Comparison of ENCODE assay signal across 8 mouse cellular contexts in genomic region chr7:79148711-79149266, GRCm38 (mm10). TPM values are rescaled to one million over a fixed set of nuclear protein-coding genes. Genes with fewer than 3 reads are reported as not detected.
DNase-seq lines count a peak whose midpoint lies in the region; ATAC-seq lines count a peak whose summit lies in the region.

Gene Mfge8 (minus strand): TSS chr7:79149060.

- ATAC-seq in erythroblast, adult 5-6 weeks (replicated peaks; ENCODE audit: low FRiP score, poor library complexity, severe bottlenecking), result no peak
- ATAC-seq in midbrain, embryonic 12.5 days (ENCODE audit: low FRiP score, low read depth), result peak; percentile 96

- peak within 1 kb of the TSS; percentile 87 for H3K4me2 ChIP-seq in midbrain, embryonic 12.5 days (replicated peaks)

- H3K27ac ChIP-seq in embryonic facial prominence, embryonic 10.5 days (replicated peaks), result peak within 1 kb of the TSS; percentile 90
- H3K27ac ChIP-seq in limb, embryonic 10.5 days, result peak within 1 kb of the TSS; percentile 92
- no peak within 1 kb of the TSS for H3K27ac ChIP-seq in midbrain, embryonic 12.5 days (replicated peaks)

- under 1% methylated on average over 39 of the region's 39 CpGs for WGBS in embryonic facial prominence, embryonic 10.5 days
- WGBS in limb, embryonic 10.5 days, result under 1% methylated on average over 39 of the region's 39 CpGs
- WGBS in midbrain, embryonic 12.5 days, result 0% methylated on average over 39 of the region's 39 CpGs

- peak; percentile 94 for DNase-seq in embryonic facial prominence, embryonic 10.5 days (ENCODE audit: low spot score)
- DNase-seq in heart, adult 11 months, result peak; percentile 100
- DNase-seq in kidney, adult 11 months, result peak; percentile 89
- peak; percentile 91 for DNase-seq in limb, embryonic 10.5 days (ENCODE audit: low spot score)
- DNase-seq in skeletal muscle tissue, adult 2 months (ENCODE audit: low read depth, low spot score), result peak; percentile 81

- H3K27me3 ChIP-seq in erythroblast, embryonic 14.5 days (ENCODE audit: control insufficient read depth), result peaks cover 5% of the 10 kb centered on the region
- H3K27me3 ChIP-seq in embryonic facial prominence, embryonic 10.5 days (replicated peaks; ENCODE audit: low read depth, poor library complexity, severe bottlenecking), result no peaks in the 10 kb centered on the region
- no peaks in the 10 kb centered on the region for H3K27me3 ChIP-seq in limb, embryonic 10.5 days (ENCODE audit: low read depth, poor library complexity, severe bottlenecking)
- H3K27me3 ChIP-seq in midbrain, embryonic 12.5 days, result peaks cover 9% of the 10 kb centered on the region

- H3K9me3 ChIP-seq in erythroblast, embryonic 14.5 days (ENCODE audit: control insufficient read depth, low read length), result no peaks in the 10 kb centered on the region
- H3K9me3 ChIP-seq in embryonic facial prominence, embryonic 10.5 days, result no peaks in the 10 kb centered on the region
- no peaks in the 10 kb centered on the region for H3K9me3 ChIP-seq in limb, embryonic 10.5 days (replicated peaks)
- H3K9me3 ChIP-seq in midbrain, embryonic 12.5 days, result no peaks in the 10 kb centered on the region

- H3K36me3 ChIP-seq in erythroblast, embryonic 14.5 days (ENCODE audit: control insufficient read depth), result no peaks in the 10 kb centered on the region; the same call in 1 of the 2 replicates
- peaks cover 17% of the 10 kb centered on the region for H3K36me3 ChIP-seq in embryonic facial prominence, embryonic 10.5 days (replicated peaks)
- H3K36me3 ChIP-seq in limb, embryonic 10.5 days, result peaks cover 17% of the 10 kb centered on the region
- H3K36me3 ChIP-seq in midbrain, embryonic 12.5 days, result 0 out of 2 replicates have a peak, but pooled peaks cover 4% of the 10 kb centered on the region

- H3K4me1 ChIP-seq in erythroblast, embryonic 14.5 days (ENCODE audit: control insufficient read depth), result peaks cover 9% of the 10 kb centered on the region
- peaks cover 32% of the 10 kb centered on the region for H3K4me1 ChIP-seq in embryonic facial prominence, embryonic 10.5 days
- H3K4me1 ChIP-seq in limb, embryonic 10.5 days, result peaks cover 32% of the 10 kb centered on the region
- H3K4me1 ChIP-seq in midbrain, embryonic 12.5 days, result peaks cover 20% of the 10 kb centered on the region

- H3K4me3 ChIP-seq in erythroblast, embryonic 14.5 days (replicated peaks), result peak within 1 kb of the TSS; percentile 62
- H3K4me3 ChIP-seq in embryonic facial prominence, embryonic 10.5 days, result peak within 1 kb of the TSS; percentile 81
- peak within 1 kb of the TSS; percentile 72 for H3K4me3 ChIP-seq in limb, embryonic 10.5 days
- peak within 1 kb of the TSS; percentile 56 for H3K4me3 ChIP-seq in midbrain, embryonic 12.5 days

- H3K9ac ChIP-seq in midbrain, embryonic 12.5 days (replicated peaks), result peak within 1 kb of the TSS; percentile 60; the same call in 1 of the 2 replicates

RNA-seq across cellular contexts. Expression of gene Mfge8, which starts in this region (rescaled TPM):
- polyA plus RNA-seq in erythroblast, embryonic 14.5 days (2012), result 0.30 and 0.39 TPM in 2 replicates
- not detected in 2 replicates for total RNA-seq in erythroblast, adult 5-6 weeks (2015; ENCODE audit: low replicate concordance)
- total RNA-seq in erythroblast, adult 5-6 weeks (2017; ENCODE audit: low replicate concordance), result 1.1 and 2.7 TPM in 2 replicates
- polyA plus RNA-seq in embryonic facial prominence, embryonic 10.5 days (2016; fragmentation: Nextera tagmentation; extraction: Ambion mirVana), result 131 and 134 TPM in 2 replicates
- 161 and 176 TPM in 2 replicates for polyA plus RNA-seq in limb, embryonic 10.5 days (2016; fragmentation: Nextera tagmentation; extraction: Ambion mirVana)
- 57.6 and 68.1 TPM in 2 replicates for polyA plus RNA-seq in midbrain, embryonic 12.5 days (2016; fragmentation: Nextera tagmentation; extraction: Ambion mirVana)

Comparison
In these comparisons a context has a peak if more than half of its experiments do, and no peak if none do; other contexts are left out.
1. RNA of gene Mfge8 (polyA plus RNA-seq): 161 to 176 TPM in limb, embryonic 10.5 days, 131 to 134 TPM in embryonic facial prominence, embryonic 10.5 days and 57.6 to 68.1 TPM in midbrain, embryonic 12.5 days; 0.30 to 0.39 TPM in erythroblast, embryonic 14.5 days; every median in the first group is over 10 times any median in the second.
2. Peak in every context shown above with its lines, with median percentiles within 50 percentile points of each other: H3K4me3 ChIP-seq and DNase-seq.